8 mouse cellular contexts compared by ENCODE assay signal in the genomic region with DNA sequence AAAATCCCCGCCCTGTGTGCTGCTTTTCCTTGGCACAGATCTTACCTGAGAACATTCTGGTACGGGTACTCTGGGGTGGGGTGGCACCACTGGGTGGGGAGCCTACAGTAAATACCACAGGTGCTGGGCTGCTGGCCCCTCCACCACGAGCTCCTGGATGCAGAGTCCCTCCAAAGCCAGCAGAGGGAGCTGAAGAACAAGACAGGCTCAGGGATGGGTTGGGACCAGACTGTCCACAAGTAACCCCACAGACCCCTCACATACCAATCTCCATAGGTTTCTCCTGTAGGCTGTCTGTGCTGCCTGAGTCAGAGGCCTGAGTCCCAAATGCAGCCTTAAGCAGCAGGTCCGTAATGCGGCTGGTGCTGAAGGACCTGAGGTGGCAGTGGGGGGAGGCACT. TPM values are rescaled to one million over a fixed set of nuclear protein-coding genes. Genes with fewer than 3 reads are reported as not detected.
DNase-seq lines count a peak whose midpoint lies in the region; ATAC-seq lines count a peak whose summit lies in the region.

No protein-coding gene starts in this region.

- no peak overlapping the region for H3K4me3 ChIP-seq in forebrain, embryonic 13.5 days
- no peak overlapping the region for H3K4me3 ChIP-seq in lung, embryonic 15.5 days

- peak; percentile 37; the same call in 1 of the 2 replicates for ATAC-seq in forebrain, embryonic 13.5 days
- ATAC-seq in inflammation-experienced regulatory T-cells, adult 6 months = peak; percentile 61
- ATAC-seq in lung, embryonic 15.5 days (ENCODE audit: borderline replicate concordance, extremely low read depth, low FRiP score, low TSS enrichment) = peak; percentile 31; the same call in 1 of the 2 replicates

- no peak overlapping the region for H3K4me2 ChIP-seq in forebrain, embryonic 13.5 days
- no peak overlapping the region for H3K4me2 ChIP-seq in lung, embryonic 15.5 days

- H3K9ac ChIP-seq in forebrain, embryonic 13.5 days = no peak overlapping the region
- H3K9ac ChIP-seq in lung, embryonic 15.5 days = no peak overlapping the region

- DNase-seq in heart, adult 18-20 months = peak; percentile 39 to 74
- no peak for DNase-seq in heart, postnatal 25 days (ENCODE audit: low spot score)
- DNase-seq in T-cell, adult 2 months (ENCODE audit: low spot score) = peak; percentile 41
- peak; percentile 76 for DNase-seq in retina, postnatal 1 day
- DNase-seq in left cerebral cortex, adult 8-10 months (ENCODE audit: low spot score in 2 of 2) = no peak

- H3K27ac ChIP-seq in forebrain, embryonic 13.5 days = no peak overlapping the region
- no peak overlapping the region for H3K27ac ChIP-seq in lung, embryonic 15.5 days

- H3K4me1 ChIP-seq in forebrain, embryonic 13.5 days = no peaks in the 10 kb centered on the region
- no peaks in the 10 kb centered on the region for H3K4me1 ChIP-seq in lung, embryonic 15.5 days

- WGBS in forebrain, embryonic 13.5 days = 68% methylated on average over 5 of the region's 5 CpGs
- WGBS in lung, embryonic 15.5 days = 55% methylated on average over 5 of the region's 5 CpGs

- intact Hi-C loops in heart, postnatal 25 days (cut with DNase I) = loop anchor here (5.0 kb wide), 2 partner anchors 134 to 479 kb away; no protein-coding TSS in a partner anchor

- H3K9me3 ChIP-seq in forebrain, embryonic 13.5 days (replicated peaks) = no peaks in the 10 kb centered on the region
- H3K9me3 ChIP-seq in lung, embryonic 15.5 days = no peaks in the 10 kb centered on the region

- no peaks in the 10 kb centered on the region for H3K27me3 ChIP-seq in forebrain, embryonic 13.5 days
- H3K27me3 ChIP-seq in lung, embryonic 15.5 days = no peaks in the 10 kb centered on the region

- H3K36me3 ChIP-seq in forebrain, embryonic 13.5 days (ENCODE audit: poor library complexity, severe bottlenecking) = peaks cover 93% of the 10 kb centered on the region
- peaks cover 83% of the 10 kb centered on the region for H3K36me3 ChIP-seq in lung, embryonic 15.5 days

RNA-seq across cellular contexts. Expression of gene Pus1, which starts 8.2 kb away (rescaled TPM):
- 10 to 100 TPM; 23.2 to 23.8 TPM for total RNA-seq in heart, adult 18-20 months (2021)
- total RNA-seq in heart, postnatal 25 days (2021) = 10 to 100 TPM; 16.1 to 17.9 TPM
- 27.3 and 27.7 TPM in 2 replicates for polyA plus RNA-seq in forebrain, embryonic 13.5 days (2015; fragmentation: Nextera tagmentation; extraction: Ambion mirVana)
- polyA plus RNA-seq in inflammation-experienced regulatory T-cells, adult 6 months (2017; shearing (Covaris generic)) = 10 to 100 TPM; 17.6 to 37.1 (median 33.8) TPM
- 35.1 and 36.0 TPM in 2 replicates for polyA plus RNA-seq in lung, embryonic 15.5 days (2015; fragmentation: Nextera tagmentation; extraction: Ambion mirVana)
- 10 to 100 TPM; 18.6 to 25.2 (median 19.7) TPM for total RNA-seq in left cerebral cortex, adult 8-10 months (2022)

RNA-seq across cellular contexts. Expression of gene Ep400, which starts 18.2 kb away (rescaled TPM):
- total RNA-seq in heart, adult 18-20 months (2021) = 10 to 100 TPM; 30.0 to 33.5 TPM
- total RNA-seq in heart, postnatal 25 days (2021) = 10 to 100 TPM; 34.9 to 36.6 TPM
- polyA plus RNA-seq in forebrain, embryonic 13.5 days (2015; fragmentation: Nextera tagmentation; extraction: Ambion mirVana) = 50.1 and 62.3 TPM in 2 replicates
- polyA plus RNA-seq in inflammation-experienced regulatory T-cells, adult 6 months (2017; shearing (Covaris generic)) = 10 to 100 TPM; 53.8 to 85.3 (median 69.2) TPM
- polyA plus RNA-seq in lung, embryonic 15.5 days (2015; fragmentation: Nextera tagmentation; extraction: Ambion mirVana) = 38.8 and 46.5 TPM in 2 replicates
- 100 to 1,000 TPM; 103 to 121 (median 118) TPM for total RNA-seq in left cerebral cortex, adult 8-10 months (2022)

RNA-seq across cellular contexts. Expression of gene Ulk1, which starts 21.2 kb away (rescaled TPM):
- total RNA-seq in heart, adult 18-20 months (2021) = 10 to 100 TPM; 66.3 to 78.1 TPM
- 10 to 100 TPM; 73.2 to 78.0 TPM for total RNA-seq in heart, postnatal 25 days (2021)
- 32.4 and 38.2 TPM in 2 replicates for polyA plus RNA-seq in forebrain, embryonic 13.5 days (2015; fragmentation: Nextera tagmentation; extraction: Ambion mirVana)
- 10 to 100 TPM in 1 of 3 experiments, 1 to 10 TPM in 2; 8.0 to 12.9 (median 9.3) TPM for polyA plus RNA-seq in inflammation-experienced regulatory T-cells, adult 6 months (2017; shearing (Covaris generic))
- 19.1 and 19.7 TPM in 2 replicates for polyA plus RNA-seq in lung, embryonic 15.5 days (2015; fragmentation: Nextera tagmentation; extraction: Ambion mirVana)
- 10 to 100 TPM; 59.2 to 67.2 (median 66.3) TPM for total RNA-seq in left cerebral cortex, adult 8-10 months (2022)

RNA-seq across cellular contexts. Expression of gene Hscb, which starts 50.9 kb away (rescaled TPM):
- total RNA-seq in heart, adult 18-20 months (2021) = 10 to 100 TPM; 16.4 to 21.0 TPM
- 10 to 100 TPM; 18.8 to 21.1 TPM for total RNA-seq in heart, postnatal 25 days (2021)
- polyA plus RNA-seq in forebrain, embryonic 13.5 days (2015; fragmentation: Nextera tagmentation; extraction: Ambion mirVana) = 15.6 and 16.9 TPM in 2 replicates
- 10 to 100 TPM; 41.4 to 51.1 (median 45.4) TPM for polyA plus RNA-seq in inflammation-experienced regulatory T-cells, adult 6 months (2017; shearing (Covaris generic))
- polyA plus RNA-seq in lung, embryonic 15.5 days (2015; fragmentation: Nextera tagmentation; extraction: Ambion mirVana) = 30.7 and 31.7 TPM in 2 replicates
- 10 to 100 TPM; 12.1 to 15.6 (median 13.6) TPM for total RNA-seq in left cerebral cortex, adult 8-10 months (2022)

RNA-seq across cellular contexts. Expression of gene Chek2, which starts 51.1 kb away (rescaled TPM):
- total RNA-seq in heart, adult 18-20 months (2021) = 1 to 10 TPM; 2.1 to 2.3 TPM
- total RNA-seq in heart, postnatal 25 days (2021) = 1 to 10 TPM; 3.3 to 4.5 TPM
- 25.9 and 28.9 TPM in 2 replicates for polyA plus RNA-seq in forebrain, embryonic 13.5 days (2015; fragmentation: Nextera tagmentation; extraction: Ambion mirVana)
- polyA plus RNA-seq in inflammation-experienced regulatory T-cells, adult 6 months (2017; shearing (Covaris generic)) = 10 to 100 TPM in 1 of 3 experiments, 1 to 10 TPM in 2; 3.8 to 17.7 (median 4.3) TPM
- polyA plus RNA-seq in lung, embryonic 15.5 days (2015; fragmentation: Nextera tagmentation; extraction: Ambion mirVana) = 31.3 and 33.1 TPM in 2 replicates
- total RNA-seq in left cerebral cortex, adult 8-10 months (2022) = 1 to 10 TPM; 1.3 to 1.9 (median 1.6) TPM

Comparison
In these comparisons a context has a peak if more than half of its experiments do, and no peak if none do; other contexts are left out.
1. DNase-seq: peak in heart, adult 18-20 months (2 of 2), T-cell, adult 2 months (single experiment) and retina, postnatal 1 day (single experiment); none in heart, postnatal 25 days (single experiment) and left cerebral cortex, adult 8-10 months (0 of 2).
2. Peak in every context shown above with its lines, with median percentiles within 50 percentile points of each other: ATAC-seq.